Mouse (Mus musculus): ENCODE results near the gene Zcwpw1.

GRCm38 (mm10) chr5:137746282-137746850, 41.2 kb upstream of the Zcwpw1 start:
- no peak for TF ChIP-seq CTCF (IDR thresholded peaks at IDR 0.05; ENCODE audit: borderline replicate concordance, insufficient read depth, low read length)
- peak; percentile 35; the same call in 1 of the 2 replicates for TF ChIP-seq POLR2A (IDR thresholded peaks at IDR 0.05; ENCODE audit: low read depth, low read length)

All from embryonic fibroblast, embryonic 13.5 days (primary cell).